Mouse (Mus musculus) intestine, embryonic 14.5 days (tissue): ENCODE measurements around the gene Rpl18a. TPM values are rescaled to one million over a fixed set of nuclear protein-coding genes. Genes with fewer than 3 reads are reported as not detected.

ENCODE experiments used
- ATAC-seq: fragments of 200-750 bp; cut with Nextera tagmentation; replicated peaks from 2 replicates; pipeline ENCODE4 v1.8.0; 2017; ENCODE audit warnings: low read depth, moderate number of reproducible peaks, moderate TSS enrichment, moderate library complexity; ENCODE audit not compliant: low FRiP score, low TSS enrichment
- DNase-seq: peaks from one replicate; pipeline ENCODE4 v3.0.0-alpha.2; 2018; ENCODE audit warnings: low spot score
- H3K27ac ChIP-seq: fragments of 300-500 bp; sonication (generic); 2 replicates; pipeline ENCODE4 v1.5.1; 2014; ENCODE audit warnings: low read depth, mild to moderate bottlenecking, control low read depth
- H3K27me3 ChIP-seq: fragments of 300-500 bp; sonication (generic); replicated peaks from 2 replicates; pipeline ENCODE4 v1.6.1; 2014; ENCODE audit warnings: low read length, control low read depth; ENCODE audit not compliant: control insufficient read depth, insufficient read depth
- H3K36me3 ChIP-seq: fragments of 300-500 bp; sonication (generic); 2 replicates; pipeline ENCODE4 v1.6.1; 2014; ENCODE audit warnings: low read length, control low read depth; ENCODE audit not compliant: control insufficient read depth, insufficient read depth
- H3K4me1 ChIP-seq: fragments of 300-500 bp; sonication (generic); replicated peaks from 2 replicates; pipeline ENCODE4 v1.6.1; 2014; ENCODE audit warnings: low read length, control low read depth, mixed read lengths; ENCODE audit not compliant: control insufficient read depth, insufficient read depth
- H3K4me2 ChIP-seq: fragments of 300-500 bp; sonication (generic); 2 replicates; pipeline ENCODE4 v1.6.1; 2014; ENCODE audit warnings: low read length
- H3K4me3 ChIP-seq: fragments of 300-500 bp; sonication (generic); 2 replicates; pipeline ENCODE4 v1.5.1; 2014; ENCODE audit warnings: low read depth, low read length, control low read depth, mixed read lengths
- H3K9ac ChIP-seq: fragments of 300-500 bp; sonication (generic); 2 replicates; pipeline ENCODE4 v1.6.1; 2014; ENCODE audit warnings: mild to moderate bottlenecking, low read length
- H3K9me3 ChIP-seq: fragments of 300-500 bp; sonication (generic); 2 replicates; pipeline ENCODE4 v1.6.1; 2016; ENCODE audit warnings: low read length, control low read depth; ENCODE audit not compliant: control insufficient read depth
- WGBS: fragments of 180-500 bp; shearing (Covaris S2); extraction: QIAGEN DNeasy Blood & Tissue Kit; methylation state at CpG from one replicate; pipeline ENCODE4 v1.1.7; 2014; 5-methylcytosine and 5-hydroxymethylcytosine counted together
- polyA plus RNA-seq: library from polyadenylated mRNA; unstranded; fragments of >200 nt; fragmentation: Nextera tagmentation; extraction: Ambion mirVana; gene quantifications from 2 replicates; pipeline ENCODE4 v1.2.1, GENCODE M21; 2014

The Rpl18a gene
- polyA plus RNA-seq, 1 experiment from 2014 or later: 6,086 TPM

GRCm38 (mm10) chr8:70905831-70906736, 8.9 kb upstream of the Rpl18a start, which contains the start of gene Map1s:
Gene Map1s, plus strand, starts transcription at chr8:70905932.
- Histone ChIP-seq H3K36me3 (peaks cover 10% of the 10 kb centered on the region), H3K27ac (peak within 1 kb of the TSS; percentile 90), H3K9me3 (no peaks in the 10 kb centered on the region), H3K4me3 (peak within 1 kb of the TSS; percentile 80), H3K4me1 (peaks cover 10% of the 10 kb centered on the region), H3K4me2 (peak within 1 kb of the TSS; percentile 73), H3K9ac (peak within 1 kb of the TSS; percentile 92), H3K27me3 (0 out of 2 replicates have a peak, but pooled peaks cover 2% of the 10 kb centered on the region)
- under 1% methylated on average over 81 of the region's 86 CpGs for WGBS
- ATAC-seq (peak; percentile 92), DNase-seq (peak; percentile 91)

DNA sequence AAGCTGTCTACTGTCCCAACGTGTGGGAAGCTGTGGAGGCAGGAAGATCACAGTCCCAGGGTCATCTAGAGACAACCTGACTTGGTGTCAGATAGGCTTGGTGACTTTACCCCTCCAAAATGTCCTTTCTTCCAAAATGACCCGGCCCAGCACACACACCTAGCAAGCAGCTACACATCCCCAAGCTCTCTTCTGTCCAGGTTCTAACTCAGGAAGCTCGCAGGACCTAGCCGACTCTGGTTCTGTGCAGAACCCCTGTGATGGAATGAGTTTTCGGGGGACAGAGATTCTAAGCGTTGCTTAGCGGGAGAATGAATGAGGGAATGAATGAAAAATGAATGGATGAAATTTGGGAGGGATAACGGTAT, 8.2 kb upstream of the Rpl18a start:
- Histone ChIP-seq H3K4me2 (peak overlapping the region; percentile 73), H3K36me3 (0 out of 2 replicates have a peak, but pooled peaks cover 5% of the 10 kb centered on the region), H3K4me3 (peak overlapping the region; percentile 80), H3K27ac (peak overlapping the region; percentile 90; the same call in 1 of the 2 replicates), H3K4me1 (peaks cover 10% of the 10 kb centered on the region), H3K9me3 (no peaks in the 10 kb centered on the region), H3K9ac (peak overlapping the region; percentile 92), H3K27me3 (0 out of 2 replicates have a peak, but pooled peaks cover 2% of the 10 kb centered on the region)
- 18% methylated on average over 8 of the region's 8 CpGs for WGBS
- DNase-seq (no peak), ATAC-seq (peak; percentile 7; the same call in 1 of the 2 replicates)

DNA sequence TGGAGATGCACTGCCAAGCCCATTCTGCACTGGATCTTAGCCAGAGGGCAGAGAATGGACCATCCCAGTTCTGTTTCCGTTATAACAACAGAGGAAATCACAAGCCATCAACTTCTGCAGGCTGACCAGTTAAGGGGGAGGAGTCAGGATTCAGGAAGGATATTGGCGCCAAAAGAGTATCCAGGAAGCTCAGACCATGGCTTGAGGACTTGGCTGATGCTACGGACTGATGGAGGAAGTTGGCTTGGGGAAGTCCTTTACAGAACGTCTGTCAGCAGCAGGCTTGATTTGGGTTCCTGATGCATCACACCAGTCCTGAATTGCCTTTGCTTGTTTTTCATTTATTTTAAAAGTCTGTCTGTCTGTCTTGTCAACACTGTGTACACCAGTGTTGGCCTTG, 7.3 kb upstream of the Rpl18a start:
- H3K9ac ChIP-seq: no peak overlapping the region
- no peak for DNase-seq
- H3K4me2 ChIP-seq: no peak overlapping the region
- 55% methylated on average over 4 of the region's 4 CpGs for WGBS
- H3K27ac ChIP-seq: no peak overlapping the region
- H3K36me3 ChIP-seq: 0 out of 2 replicates have a peak, but pooled peaks cover 4% of the 10 kb centered on the region
- H3K9me3 ChIP-seq: no peaks in the 10 kb centered on the region
- peaks cover 10% of the 10 kb centered on the region for H3K4me1 ChIP-seq
- no peak overlapping the region for H3K4me3 ChIP-seq
- 0 out of 2 replicates have a peak, but pooled peaks cover 2% of the 10 kb centered on the region for H3K27me3 ChIP-seq
- ATAC-seq: no peak

GRCm38 (mm10) chr8:70903582-70903981, 6.4 kb upstream of the Rpl18a start:
- H3K27me3 ChIP-seq: 0 out of 2 replicates have a peak, but pooled peaks cover 2% of the 10 kb centered on the region
- no peak overlapping the region for H3K4me3 ChIP-seq
- ATAC-seq (no peak), DNase-seq (no peak)
- no peak overlapping the region for H3K27ac ChIP-seq
- peaks cover 10% of the 10 kb centered on the region for H3K4me1 ChIP-seq
- H3K9ac ChIP-seq: no peak overlapping the region
- no peak overlapping the region for H3K4me2 ChIP-seq
- H3K36me3 ChIP-seq: no peaks in the 10 kb centered on the region
- no peaks in the 10 kb centered on the region for H3K9me3 ChIP-seq

DNA sequence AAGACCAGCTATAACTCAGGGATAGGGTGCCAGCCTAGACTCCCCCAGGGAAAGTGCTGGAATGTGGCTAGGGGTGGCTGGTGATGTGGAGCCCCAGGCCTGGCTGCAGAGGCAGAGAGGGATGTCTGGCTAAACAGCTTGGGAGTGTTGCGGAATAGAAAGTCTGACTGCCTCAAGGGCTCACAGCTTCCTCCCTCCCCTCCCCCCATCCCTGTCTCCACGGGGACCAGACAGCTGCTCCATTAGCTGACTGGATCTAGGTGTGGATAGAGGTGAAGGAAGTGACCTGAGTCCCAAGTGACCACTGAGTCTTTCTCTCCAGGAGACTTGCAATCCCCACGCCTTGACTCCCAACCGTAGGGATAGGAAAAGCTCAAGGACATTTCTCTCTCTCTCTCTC, 5.9 kb upstream of the Rpl18a start:
- ATAC-seq: no peak
- DNase-seq: no peak
- Histone ChIP-seq H3K27ac (no peak overlapping the region), H3K9me3 (no peaks in the 10 kb centered on the region), H3K36me3 (no peaks in the 10 kb centered on the region), H3K4me2 (no peak overlapping the region), H3K27me3 (0 out of 2 replicates have a peak, but pooled peaks cover 2% of the 10 kb centered on the region), H3K4me3 (no peak overlapping the region), H3K9ac (no peak overlapping the region), H3K4me1 (peaks cover 14% of the 10 kb centered on the region)
- 45% methylated on average over 4 of the region's 4 CpGs for WGBS

- no peak overlapping the region for H3K27ac ChIP-seq
- no peak for ATAC-seq
- H3K9me3 ChIP-seq: no peaks in the 10 kb centered on the region
- H3K4me3 ChIP-seq: no peak overlapping the region
- 0 out of 2 replicates have a peak, but pooled peaks cover 2% of the 10 kb centered on the region for H3K27me3 ChIP-seq
- WGBS: 36% methylated on average over 5 of the region's 5 CpGs
- no peaks in the 10 kb centered on the region for H3K36me3 ChIP-seq
- H3K4me2 ChIP-seq: no peak overlapping the region
- no peak for DNase-seq
- H3K9ac ChIP-seq: no peak overlapping the region
- H3K4me1 ChIP-seq: peaks cover 14% of the 10 kb centered on the region
Measured at GRCm38 (mm10) chr8:70902211-70902610, 5.0 kb upstream of the Rpl18a start.

DNA sequence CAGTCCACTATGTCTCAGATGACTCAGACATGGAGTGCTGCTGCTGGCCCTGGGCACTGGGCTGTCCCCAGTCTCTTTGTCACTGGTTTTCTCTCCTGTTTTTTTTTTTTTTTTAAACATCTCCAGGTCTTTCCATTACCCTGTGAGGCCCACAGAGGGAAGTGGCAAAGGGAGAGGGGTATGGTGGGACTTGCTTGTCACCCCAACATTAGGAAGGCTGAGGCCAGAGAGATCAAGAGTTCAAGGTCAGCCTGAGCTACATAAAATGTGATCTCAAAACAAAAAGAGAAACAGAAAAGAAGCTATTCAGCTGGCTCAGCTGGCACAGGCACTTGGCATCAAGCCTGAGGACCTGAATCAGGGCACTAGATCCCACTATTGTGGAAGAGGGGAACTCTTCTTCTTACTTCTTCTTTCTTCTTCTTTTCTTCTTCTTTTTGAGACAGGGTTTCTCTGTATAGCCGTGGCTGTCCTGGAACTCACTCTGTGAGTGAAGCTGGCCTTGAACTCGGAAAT, 3.7 kb upstream of the Rpl18a start:
- H3K36me3 ChIP-seq: no peaks in the 10 kb centered on the region
- H3K27ac ChIP-seq: no peak overlapping the region
- H3K9me3 ChIP-seq: no peaks in the 10 kb centered on the region
- H3K4me1 ChIP-seq: peaks cover 8% of the 10 kb centered on the region; the same call in 1 of the 2 replicates
- no peak for ATAC-seq
- H3K27me3 ChIP-seq: 0 out of 2 replicates have a peak, but pooled peaks cover 2% of the 10 kb centered on the region
- no peak overlapping the region for H3K9ac ChIP-seq
- H3K4me2 ChIP-seq: no peak overlapping the region
- no peak for DNase-seq
- 71% methylated on average over 2 of the region's 2 CpGs for WGBS
- no peak overlapping the region for H3K4me3 ChIP-seq

DNA sequence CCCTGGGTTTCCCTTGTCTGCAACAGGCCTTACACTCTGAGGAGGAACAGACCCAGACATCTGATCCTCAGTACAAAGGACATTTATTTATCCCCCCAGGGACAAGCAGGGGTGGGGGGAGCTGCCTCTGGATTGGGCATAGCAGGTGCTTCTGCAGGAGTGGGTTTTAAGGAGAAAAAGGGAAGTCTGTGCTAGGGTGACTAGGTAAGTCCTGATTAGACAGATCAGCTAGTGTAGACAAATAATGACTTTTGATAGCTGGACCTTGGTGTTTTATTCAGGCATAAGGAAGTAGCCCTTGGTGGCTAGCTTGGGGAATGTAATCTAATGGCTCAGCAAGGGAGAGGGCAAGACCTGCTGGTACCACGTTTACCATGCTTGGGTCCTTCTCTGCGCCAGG, 2.0 kb upstream of the Rpl18a start:
- no peak overlapping the region for H3K9ac ChIP-seq
- H3K36me3 ChIP-seq: peaks cover 16% of the 10 kb centered on the region
- WGBS: 87% methylated on average over 2 of the region's 2 CpGs
- no peak overlapping the region for H3K4me3 ChIP-seq
- no peak overlapping the region for H3K27ac ChIP-seq
- H3K4me1 ChIP-seq: 0 out of 2 replicates have a peak, but pooled peaks cover 4% of the 10 kb centered on the region
- no peaks in the 10 kb centered on the region for H3K9me3 ChIP-seq
- no peak overlapping the region for H3K4me2 ChIP-seq
- H3K27me3 ChIP-seq: 0 out of 2 replicates have a peak, but pooled peaks cover 2% of the 10 kb centered on the region
- DNase-seq: no peak
- no peak for ATAC-seq
